Mouse (Mus musculus): ENCODE results near the gene Endou. TPM values are rescaled to one million over a fixed set of nuclear protein-coding genes. Genes with fewer than 3 reads are reported as not detected.

Endou gene
- polyA plus RNA-seq, 1 experiment from 2014 or later = 1.1 TPM

DNA sequence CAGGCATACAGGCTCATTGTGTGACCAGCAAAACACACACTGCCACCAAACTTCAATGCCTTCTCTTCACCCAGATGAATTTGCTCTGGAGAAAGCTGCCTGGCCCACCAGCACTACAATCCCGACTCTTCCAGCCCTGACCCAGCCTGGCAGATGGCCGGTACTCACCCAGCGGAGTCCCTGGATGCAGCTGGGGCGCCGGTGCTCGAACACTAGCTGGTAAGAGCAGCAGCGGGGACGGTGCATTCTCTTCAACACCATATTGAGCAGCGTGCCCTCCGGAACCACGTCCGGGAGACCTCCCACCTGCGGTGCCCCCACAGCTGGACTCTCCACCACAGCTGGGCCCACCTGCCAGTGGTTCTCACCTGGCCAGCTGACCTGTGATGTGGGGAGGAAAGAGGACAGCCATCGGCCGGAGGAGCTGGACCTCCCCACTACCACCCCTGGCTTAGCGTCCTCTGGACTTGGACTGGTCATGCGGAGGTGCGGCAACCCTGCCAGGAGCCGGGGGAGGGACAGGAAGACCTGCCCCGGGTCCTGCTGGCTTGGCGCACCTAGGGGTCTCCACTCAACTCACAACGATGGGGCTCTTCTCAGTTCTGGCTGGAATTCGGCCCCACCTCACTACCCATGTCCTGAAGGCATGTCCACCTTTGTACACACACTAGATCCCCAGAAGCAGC lies 35.6 kb upstream of the Endou start:
- WGBS = 5% methylated on average over 23 of the region's 23 CpGs
- H3K4me3 ChIP-seq = peak overlapping the region; percentile 51

DNA sequence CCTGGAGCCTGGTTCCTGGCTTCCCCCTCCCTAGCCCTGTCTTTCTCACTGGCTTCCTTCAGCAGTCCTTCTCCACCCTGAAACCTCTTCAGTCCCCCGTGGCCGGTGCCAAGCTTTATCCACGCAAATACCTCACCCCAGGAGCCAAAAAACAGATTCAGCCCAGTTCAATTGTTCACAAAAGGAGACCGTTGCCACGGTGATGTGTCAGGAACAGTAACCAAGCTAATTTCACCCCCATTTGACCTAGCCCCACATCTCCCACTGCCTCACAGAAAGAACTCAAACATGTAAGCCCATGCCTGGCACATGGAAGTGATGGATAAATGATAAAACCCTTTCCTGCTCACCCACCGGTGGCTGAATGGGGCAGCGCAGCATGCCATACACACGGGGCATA lies 35.1 kb upstream of the Endou start:
- H3K4me1 ChIP-seq = peaks cover 58% of the 10 kb centered on the region
- no peaks in the 10 kb centered on the region; the same call in 1 of the 2 replicates for H3K27me3 ChIP-seq
- no peak for ATAC-seq (ENCODE audit: borderline replicate concordance, extremely low read depth, low FRiP score, low TSS enrichment)
- H3K4me3 ChIP-seq = peak overlapping the region; percentile 51
- H3K27ac ChIP-seq = peak overlapping the region; percentile 57; the same call in 1 of the 2 replicates
- H3K9ac ChIP-seq = peak overlapping the region; percentile 51
- 19% methylated on average over 8 of the region's 8 CpGs for WGBS
- H3K4me2 ChIP-seq = peak overlapping the region; percentile 81
- no peaks in the 10 kb centered on the region for H3K9me3 ChIP-seq
- H3K36me3 ChIP-seq = no peaks in the 10 kb centered on the region

More for the DNA sequence above, 35.6 kb upstream of the Endou start:
- peak overlapping the region; percentile 57; the same call in 1 of the 2 replicates for H3K27ac ChIP-seq
- no peaks in the 10 kb centered on the region; the same call in 1 of the 2 replicates for H3K27me3 ChIP-seq
- peak overlapping the region; percentile 51 for H3K9ac ChIP-seq
- ATAC-seq (ENCODE audit: borderline replicate concordance, extremely low read depth, low FRiP score, low TSS enrichment) = 0 out of 2 replicates have a peak, but pooled peaks have one; percentile 0
- H3K9me3 ChIP-seq = no peaks in the 10 kb centered on the region
- H3K4me2 ChIP-seq = peak overlapping the region; percentile 81
- peaks cover 54% of the 10 kb centered on the region for H3K4me1 ChIP-seq
- H3K36me3 ChIP-seq = no peaks in the 10 kb centered on the region

DNA sequence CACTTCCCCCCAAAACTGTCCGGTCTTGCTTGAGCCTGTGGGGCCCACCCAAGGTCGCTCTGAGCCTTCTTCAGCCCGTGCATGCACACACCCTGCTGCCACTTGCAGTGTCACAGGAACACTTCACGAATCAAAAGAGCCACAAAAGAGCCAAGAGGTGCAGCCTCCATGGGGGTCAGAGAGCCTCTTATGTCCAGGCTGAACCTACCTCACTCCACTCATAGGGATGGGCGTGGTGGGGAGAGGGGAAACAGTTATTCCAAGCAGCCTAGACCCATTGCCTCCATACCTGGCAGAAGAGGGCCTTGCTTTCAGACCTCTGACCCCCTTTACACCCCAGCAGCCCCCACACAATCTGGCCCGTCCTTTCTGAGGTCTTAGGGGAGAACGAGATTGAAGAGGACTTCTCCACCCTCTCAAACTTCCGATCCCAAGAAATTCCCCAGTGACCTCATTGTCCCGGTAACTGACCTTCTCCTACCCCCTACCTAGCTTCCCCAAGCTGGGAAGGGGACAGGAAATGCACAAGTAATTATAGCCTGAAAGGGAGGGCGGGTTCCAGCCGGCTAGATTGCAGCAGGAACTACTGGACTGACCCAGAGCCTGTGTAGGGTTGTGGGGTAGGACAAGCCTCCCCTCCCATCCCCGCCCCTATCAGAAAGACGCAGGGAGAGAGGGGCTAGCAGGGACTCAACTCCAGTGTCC lies 34.1 kb upstream of the Endou start:
- H3K4me3 ChIP-seq = peak overlapping the region; percentile 51
- peak overlapping the region; percentile 81 for H3K4me2 ChIP-seq
- no peaks in the 10 kb centered on the region for H3K9me3 ChIP-seq
- no peaks in the 10 kb centered on the region for H3K36me3 ChIP-seq
- ATAC-seq (ENCODE audit: borderline replicate concordance, extremely low read depth, low FRiP score, low TSS enrichment) = no peak
- no peak overlapping the region for H3K9ac ChIP-seq
- H3K27ac ChIP-seq = no peak overlapping the region
- H3K27me3 ChIP-seq = no peaks in the 10 kb centered on the region; the same call in 1 of the 2 replicates
- H3K4me1 ChIP-seq = peaks cover 58% of the 10 kb centered on the region
- 32% methylated on average over 13 of the region's 13 CpGs for WGBS

DNA sequence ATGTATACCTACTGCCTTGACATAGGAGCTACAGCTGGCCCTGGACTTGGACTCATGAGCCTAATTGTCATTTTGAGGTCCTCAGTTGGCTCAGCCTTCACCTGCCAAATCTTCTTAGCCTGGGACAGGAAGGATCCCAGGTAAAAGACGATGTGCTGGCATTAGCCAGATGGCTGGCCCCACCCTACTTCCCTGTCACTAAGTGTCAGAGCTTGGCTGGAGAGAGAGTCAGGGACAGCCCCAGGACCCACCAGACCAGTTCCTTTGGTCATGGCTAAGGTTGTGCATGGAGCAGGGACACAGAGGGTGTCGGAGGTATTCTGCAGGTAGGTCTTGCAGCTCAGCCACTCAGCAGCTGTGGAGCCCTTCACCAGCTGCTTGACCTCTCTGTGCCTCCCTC lies 33.4 kb upstream of the Endou start:
- H3K4me2 ChIP-seq = no peak overlapping the region

DNA sequence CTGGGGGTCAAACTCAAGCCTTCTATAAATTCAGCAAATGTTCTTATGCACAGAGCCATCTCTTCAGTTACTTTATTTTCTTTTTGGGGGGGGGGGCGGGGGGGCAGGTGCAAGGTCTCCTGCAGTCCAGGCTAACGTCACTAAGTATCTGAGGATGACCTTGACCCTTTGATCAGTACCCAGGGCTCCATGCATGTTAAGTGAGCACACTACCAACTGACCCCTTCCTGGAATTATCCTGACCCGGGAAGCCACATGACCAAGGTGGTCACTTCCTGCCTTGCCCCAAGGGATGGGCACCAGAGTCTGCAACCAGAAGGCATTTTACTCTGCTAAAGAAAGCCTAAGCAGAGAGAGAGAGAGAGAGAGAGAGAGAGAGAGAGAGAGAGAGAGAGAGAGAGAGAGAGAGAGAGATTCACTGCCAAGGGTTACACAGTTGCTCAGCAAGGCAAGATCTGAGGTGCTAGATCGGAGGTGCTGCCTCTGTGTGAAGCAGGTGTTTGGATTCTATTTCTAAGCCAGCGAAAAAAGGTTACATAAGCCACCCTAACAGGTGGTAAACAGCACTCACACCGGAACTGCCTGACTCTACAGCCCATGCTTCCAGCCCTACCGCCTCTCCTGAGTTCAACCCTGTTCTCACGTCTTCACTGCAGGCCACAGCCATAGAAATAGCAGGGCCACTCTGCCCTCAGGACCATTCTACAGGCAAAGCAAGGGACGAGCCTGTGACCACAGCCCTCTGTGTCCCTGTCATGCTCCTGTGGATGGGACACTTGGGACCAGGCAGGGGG lies 32.3 kb upstream of the Endou start:
- WGBS = 52% methylated on average over 9 of the region's 9 CpGs
- Histone ChIP-seq H3K9me3 (no peaks in the 10 kb centered on the region), H3K4me2 (no peak overlapping the region), H3K27ac (no peak overlapping the region), H3K36me3 (no peaks in the 10 kb centered on the region), H3K27me3 (no peaks in the 10 kb centered on the region; the same call in 1 of the 2 replicates), H3K4me1 (peaks cover 51% of the 10 kb centered on the region), H3K9ac (no peak overlapping the region), H3K4me3 (no peak overlapping the region)
- ATAC-seq (ENCODE audit: borderline replicate concordance, extremely low read depth, low FRiP score, low TSS enrichment) = no peak

More for the DNA sequence above, 33.4 kb upstream of the Endou start:
- Histone ChIP-seq H3K9me3 (no peaks in the 10 kb centered on the region), H3K9ac (no peak overlapping the region), H3K27me3 (no peaks in the 10 kb centered on the region; the same call in 1 of the 2 replicates), H3K36me3 (no peaks in the 10 kb centered on the region), H3K4me3 (no peak overlapping the region), H3K27ac (no peak overlapping the region), H3K4me1 (peaks cover 58% of the 10 kb centered on the region)
- 56% methylated on average over 2 of the region's 2 CpGs for WGBS
- no peak for ATAC-seq (ENCODE audit: borderline replicate concordance, extremely low read depth, low FRiP score, low TSS enrichment)

DNA sequence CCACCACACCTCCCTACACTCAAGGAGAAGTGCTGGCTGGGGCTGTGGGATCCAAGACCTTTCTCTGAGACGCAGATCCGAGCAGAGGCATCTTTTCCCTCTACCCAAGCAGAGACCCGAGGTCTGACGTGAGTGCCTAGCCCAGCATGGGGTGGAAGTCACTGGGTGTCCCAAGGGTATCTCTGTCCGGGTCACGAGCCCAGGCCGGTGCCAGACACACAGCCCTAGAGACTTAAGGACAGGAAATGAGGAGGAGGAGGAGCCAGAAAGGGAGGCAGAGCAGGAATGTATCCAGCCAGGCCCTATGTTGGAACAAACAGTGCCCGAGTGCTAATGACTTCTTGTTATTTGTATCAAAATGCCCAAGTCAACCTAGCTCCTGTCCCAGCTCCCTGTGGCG lies 31.6 kb upstream of the Endou start:
- Histone ChIP-seq H3K9ac (no peak overlapping the region), H3K4me2 (peak overlapping the region; percentile 2; the same call in 1 of the 2 replicates), H3K27ac (peak overlapping the region; percentile 69; the same call in 1 of the 2 replicates), H3K9me3 (no peaks in the 10 kb centered on the region), H3K4me3 (no peak overlapping the region), H3K27me3 (no peaks in the 10 kb centered on the region; the same call in 1 of the 2 replicates), H3K4me1 (peaks cover 47% of the 10 kb centered on the region), H3K36me3 (no peaks in the 10 kb centered on the region)
- no peak for ATAC-seq (ENCODE audit: borderline replicate concordance, extremely low read depth, low FRiP score, low TSS enrichment)
- WGBS = 43% methylated on average over 9 of the region's 9 CpGs

DNA sequence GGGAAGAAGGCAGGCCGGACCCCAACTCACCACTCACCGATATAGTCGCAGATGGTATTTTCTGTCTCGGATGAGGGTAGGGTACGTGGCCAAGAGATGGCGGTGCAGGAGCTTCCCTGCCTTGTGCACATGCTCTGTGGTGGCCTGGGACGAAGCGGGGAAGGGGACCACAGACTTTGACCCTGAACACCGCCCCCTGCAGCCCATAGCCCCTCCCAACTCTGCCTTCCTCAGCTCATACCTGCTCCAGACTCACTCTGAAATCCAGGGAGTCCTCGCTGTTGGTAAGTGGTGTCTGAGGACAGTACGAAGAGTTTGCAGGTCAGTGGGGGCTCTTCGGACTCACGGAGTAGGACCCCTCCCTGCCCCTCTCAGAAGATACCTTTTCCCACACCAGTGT lies 30.3 kb upstream of the Endou start:
- Histone ChIP-seq H3K9ac (no peak overlapping the region), H3K9me3 (no peaks in the 10 kb centered on the region), H3K4me2 (no peak overlapping the region), H3K36me3 (peaks cover 4% of the 10 kb centered on the region; the same call in 1 of the 2 replicates), H3K27ac (peak overlapping the region; percentile 69), H3K4me3 (no peak overlapping the region), H3K4me1 (peaks cover 35% of the 10 kb centered on the region), H3K27me3 (no peaks in the 10 kb centered on the region)
- WGBS = 49% methylated on average over 13 of the region's 13 CpGs
- peak; percentile 8; the same call in 1 of the 2 replicates for ATAC-seq (ENCODE audit: borderline replicate concordance, extremely low read depth, low FRiP score, low TSS enrichment)

DNA sequence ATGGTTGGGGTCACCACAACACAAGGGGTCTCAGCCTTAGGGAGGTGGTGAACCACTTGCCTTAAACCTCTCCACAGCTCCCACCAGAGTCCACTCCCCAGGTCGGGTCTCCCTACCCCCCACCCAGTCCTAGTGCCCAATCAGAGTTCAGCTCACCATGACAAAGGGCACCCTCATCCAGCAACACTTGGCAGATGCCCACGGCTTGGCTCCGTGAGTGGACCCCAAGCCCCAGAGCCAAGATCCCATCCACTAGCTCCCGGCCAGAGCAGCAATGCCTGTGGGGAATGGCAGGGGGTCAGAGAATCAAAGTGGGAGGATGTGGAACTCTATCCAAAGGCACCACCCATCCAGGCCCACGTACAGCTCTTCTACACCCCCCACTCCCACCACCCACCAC lies 29.8 kb upstream of the Endou start:
- H3K27me3 ChIP-seq = no peaks in the 10 kb centered on the region
- H3K4me2 ChIP-seq = no peak overlapping the region
- H3K9ac ChIP-seq = no peak overlapping the region
- WGBS = 71% methylated on average over 5 of the region's 5 CpGs
- no peak for ATAC-seq (ENCODE audit: borderline replicate concordance, extremely low read depth, low FRiP score, low TSS enrichment)
- peaks cover 31% of the 10 kb centered on the region for H3K4me1 ChIP-seq
- no peaks in the 10 kb centered on the region for H3K9me3 ChIP-seq
- H3K4me3 ChIP-seq = no peak overlapping the region
- H3K36me3 ChIP-seq = peaks cover 4% of the 10 kb centered on the region; the same call in 1 of the 2 replicates
- no peak overlapping the region for H3K27ac ChIP-seq

DNA sequence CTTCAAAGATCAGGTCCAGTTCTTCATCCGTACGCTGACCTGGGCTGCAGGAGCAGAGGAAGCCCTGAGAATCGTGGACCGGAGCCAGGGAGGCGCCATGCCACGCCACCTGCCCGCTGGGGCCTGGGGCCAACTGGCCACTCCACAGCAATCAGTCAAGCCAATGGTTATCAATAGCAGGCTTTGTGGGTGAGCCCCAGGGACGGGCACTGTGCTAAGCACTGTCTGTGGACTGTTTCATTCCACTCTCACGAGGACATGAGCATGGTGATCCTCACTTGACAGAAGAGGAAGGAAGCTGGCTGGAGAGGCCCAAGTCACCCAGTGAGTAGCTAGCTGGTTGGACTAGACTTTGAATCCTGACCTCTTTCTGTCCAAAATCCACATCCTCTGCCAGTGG lies 28.9 kb upstream of the Endou start:
- Histone ChIP-seq H3K4me2 (no peak overlapping the region), H3K27me3 (no peaks in the 10 kb centered on the region), H3K27ac (no peak overlapping the region), H3K9me3 (no peaks in the 10 kb centered on the region), H3K36me3 (peaks cover 4% of the 10 kb centered on the region; the same call in 1 of the 2 replicates), H3K4me3 (no peak overlapping the region), H3K9ac (no peak overlapping the region), H3K4me1 (peaks cover 27% of the 10 kb centered on the region)
- WGBS = 81% methylated on average over 9 of the region's 9 CpGs
- no peak for ATAC-seq (ENCODE audit: borderline replicate concordance, extremely low read depth, low FRiP score, low TSS enrichment)

DNA sequence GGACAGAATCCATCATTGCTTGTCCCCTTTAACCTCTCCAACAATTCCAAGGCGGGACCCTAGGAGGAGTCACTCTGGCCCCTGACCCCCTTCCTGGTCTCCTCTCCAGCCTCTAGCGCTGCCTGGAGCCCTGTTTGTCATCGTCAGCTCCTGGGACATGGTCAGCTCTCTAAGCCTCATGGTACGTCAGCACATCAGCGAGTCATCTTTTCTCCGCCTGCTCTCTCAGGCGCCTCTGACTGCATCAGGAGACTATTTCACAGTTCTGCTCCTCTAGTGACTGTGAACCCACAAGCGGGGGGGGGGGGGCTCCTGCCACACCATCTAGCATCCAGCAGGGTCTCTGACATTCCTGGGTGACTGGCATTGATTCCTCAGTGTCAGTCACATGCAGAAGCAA lies 24.2 kb upstream of the Endou start:
- Histone ChIP-seq H3K4me1 (peaks cover 27% of the 10 kb centered on the region), H3K9ac (no peak overlapping the region), H3K27me3 (no peaks in the 10 kb centered on the region), H3K36me3 (peaks cover 4% of the 10 kb centered on the region; the same call in 1 of the 2 replicates), H3K9me3 (no peaks in the 10 kb centered on the region), H3K4me3 (no peak overlapping the region), H3K4me2 (no peak overlapping the region), H3K27ac (no peak overlapping the region)
- no peak for ATAC-seq (ENCODE audit: borderline replicate concordance, extremely low read depth, low FRiP score, low TSS enrichment)
- 32% methylated on average over 8 of the region's 8 CpGs for WGBS

DNA sequence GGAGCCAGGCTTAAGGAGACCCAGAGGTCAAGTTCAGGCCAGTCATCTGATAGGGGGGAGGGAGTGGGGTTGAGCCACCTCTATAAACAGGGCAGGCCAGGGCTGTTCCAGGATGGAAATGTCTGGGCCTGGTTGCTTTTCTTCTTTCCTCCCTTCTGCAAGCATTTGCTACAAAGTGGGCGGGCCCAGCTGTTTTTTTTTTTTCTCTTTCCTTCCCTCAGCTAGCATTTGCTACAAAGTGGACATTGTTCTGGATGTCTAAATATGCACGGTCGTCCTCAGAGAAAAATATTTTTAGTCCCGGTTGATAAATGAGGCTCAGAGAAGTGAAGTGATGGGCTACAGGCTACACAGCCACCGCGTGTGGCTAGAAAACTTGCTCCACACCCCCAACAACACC lies 23.3 kb upstream of the Endou start:
- Histone ChIP-seq H3K36me3 (peaks cover 4% of the 10 kb centered on the region; the same call in 1 of the 2 replicates), H3K27ac (no peak overlapping the region), H3K4me1 (peaks cover 34% of the 10 kb centered on the region), H3K9ac (no peak overlapping the region), H3K4me2 (no peak overlapping the region), H3K4me3 (no peak overlapping the region), H3K9me3 (no peaks in the 10 kb centered on the region), H3K27me3 (no peaks in the 10 kb centered on the region)
- 33% methylated on average over 6 of the region's 6 CpGs for WGBS
- ATAC-seq (ENCODE audit: borderline replicate concordance, extremely low read depth, low FRiP score, low TSS enrichment) = no peak
